Mouse (Mus musculus): ENCODE results near the gene Acap1.
"Not testable (repeated sequence)": the region's sequence is repeated elsewhere in the genome, so short reads cannot be mapped to it uniquely, and the experiment has no call there.

The Acap1 gene

DNA sequence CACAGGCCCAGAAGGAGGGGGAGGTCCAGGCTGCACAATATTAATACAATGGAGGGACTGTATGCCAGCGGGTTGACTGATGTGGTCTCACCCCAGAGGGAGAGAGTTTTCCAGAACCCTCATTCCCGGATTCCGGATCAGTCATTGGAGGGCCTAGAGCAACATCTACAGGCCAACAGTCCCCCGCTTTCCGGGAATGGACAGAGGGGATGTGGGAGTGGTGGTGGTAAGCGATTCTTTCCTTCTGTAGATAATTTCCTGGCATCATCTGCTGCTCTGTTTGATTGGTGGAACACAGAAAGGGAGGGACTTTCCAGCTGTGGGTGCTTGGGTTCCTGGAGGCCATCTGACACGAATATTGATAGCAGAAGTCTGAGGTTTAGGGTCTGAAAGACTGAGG, 19.2 kb downstream of the Acap1 start:
- peak; percentile 45 for DNase-seq (ENCODE audit: low read depth)

- no peak for DNase-seq (ENCODE audit: low read depth)
These were observed 22.9 kb downstream of the Acap1 start for GRCm38 (mm10) chr11:69872451-69872850.

DNA sequence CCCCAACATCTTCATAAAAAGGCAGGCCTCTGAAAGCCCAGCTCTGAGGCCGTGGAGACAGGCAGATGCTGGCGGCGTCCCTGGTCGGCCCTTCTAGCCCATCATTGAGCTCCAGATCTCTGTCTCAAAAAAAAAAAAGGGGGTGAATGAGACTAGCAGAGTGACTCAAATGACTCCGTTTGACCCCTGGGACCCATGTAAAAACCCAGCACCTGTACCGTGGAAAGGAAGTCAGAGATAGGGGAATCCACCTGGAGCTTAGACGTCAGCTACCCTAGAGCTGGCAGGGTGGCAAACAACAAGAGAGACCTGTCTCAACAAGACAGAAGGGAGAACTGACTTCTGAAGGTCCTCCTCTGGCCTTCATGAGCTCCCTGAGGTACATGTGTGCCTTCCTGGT, 23.5 kb downstream of the Acap1 start:
- DNase-seq (ENCODE audit: low read depth): no peak

- DNase-seq (ENCODE audit: low read depth): no peak
These were observed 24.9 kb downstream of the Acap1 start for GRCm38 (mm10) chr11:69870289-69871069.

DNA sequence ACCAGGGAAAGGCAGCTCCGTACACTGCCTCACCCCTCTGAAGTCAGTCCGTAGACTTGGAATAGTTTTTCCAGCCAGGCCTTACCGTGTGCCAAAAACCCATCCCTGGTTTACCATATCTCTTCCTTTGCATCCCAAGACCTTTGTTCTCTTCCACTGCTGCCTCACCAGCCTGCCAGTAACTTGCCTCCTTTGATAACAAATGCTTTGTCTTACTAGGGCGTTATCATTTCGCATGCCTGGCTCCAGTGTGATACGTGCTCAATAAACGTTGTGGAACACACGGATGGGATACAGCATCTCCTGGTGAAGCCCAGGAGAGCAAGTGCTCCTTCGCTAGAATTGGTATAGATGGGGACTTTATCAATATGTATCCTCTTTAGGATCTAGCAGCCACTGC, 28.0 kb downstream of the Acap1 start:
- no peak for DNase-seq (ENCODE audit: low read depth)

DNA sequence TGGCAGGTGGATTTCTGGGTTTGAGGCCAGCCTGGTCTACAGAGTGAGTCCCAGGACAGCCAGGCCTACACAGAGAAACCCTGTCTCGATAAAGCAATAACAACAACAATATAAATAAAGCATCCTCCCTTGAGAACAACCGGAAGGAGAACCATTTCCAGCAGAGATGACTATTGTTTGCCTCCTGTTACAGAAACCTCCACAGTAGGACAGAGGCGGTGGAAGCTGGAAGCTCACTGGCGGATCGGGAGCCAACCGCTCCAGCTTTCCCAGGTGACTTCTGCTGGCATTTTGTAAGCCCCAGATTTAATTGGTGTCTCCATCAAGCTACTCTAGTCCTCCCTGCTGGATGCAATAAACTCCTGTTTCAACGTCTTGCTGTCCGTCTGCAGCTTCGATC, 29.8 kb downstream of the Acap1 start:
- DNase-seq (ENCODE audit: low read depth): no peak

DNA sequence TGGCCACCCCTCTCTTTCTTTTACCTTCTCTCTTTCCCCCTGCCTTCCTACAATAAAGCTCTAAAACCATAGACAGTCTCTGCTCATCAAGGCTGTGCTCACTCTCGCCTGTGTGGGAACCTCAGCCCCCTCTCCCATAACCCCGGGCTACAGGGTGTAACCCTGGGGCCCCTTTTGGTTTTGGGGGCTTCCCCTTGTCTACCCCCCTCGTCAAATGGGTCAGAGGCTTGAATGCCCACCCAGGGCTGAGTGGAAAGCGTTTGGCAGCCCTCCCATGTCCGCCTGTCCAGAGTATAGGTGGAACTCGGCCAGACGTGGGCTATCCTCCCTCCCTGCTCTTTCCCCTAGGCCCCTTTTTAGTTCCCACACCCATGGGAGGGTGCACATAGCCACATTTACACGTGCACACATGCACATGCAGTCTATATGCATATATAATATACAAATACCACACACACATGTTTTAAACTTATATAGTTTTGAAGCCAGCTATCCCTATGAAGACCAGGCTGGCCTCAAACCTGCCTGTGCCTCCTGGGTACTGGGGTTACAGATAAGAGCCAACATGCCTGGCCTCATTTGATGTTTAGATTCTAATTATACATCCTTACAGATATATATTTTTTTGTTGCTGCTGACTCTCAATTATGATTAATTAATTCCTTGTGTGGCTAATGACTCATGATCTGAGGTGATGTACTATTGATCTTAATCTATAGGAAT, 31.0 kb downstream of the Acap1 start:
- no peak for DNase-seq (ENCODE audit: low read depth)

DNA sequence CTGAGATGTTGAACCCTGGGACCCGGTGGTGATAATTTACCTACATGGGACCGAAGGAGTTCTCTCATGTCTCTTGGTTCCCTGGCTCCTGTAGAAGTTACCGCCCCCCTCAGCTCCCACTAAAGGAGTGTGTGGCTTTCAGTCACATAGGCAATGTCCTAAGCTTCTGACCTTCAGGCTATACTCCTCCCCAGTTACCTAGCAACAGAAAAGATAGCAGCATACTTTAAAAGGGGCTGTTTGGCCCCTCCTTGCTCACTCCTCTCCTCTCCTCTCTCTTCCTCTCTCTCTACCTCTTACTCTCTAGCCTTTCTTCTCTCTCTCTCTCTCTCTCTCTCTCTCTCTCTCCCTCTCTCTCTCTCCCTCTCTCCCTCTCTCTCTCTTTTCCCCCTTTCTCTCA, 31.6 kb downstream of the Acap1 start:
- DNase-seq (ENCODE audit: low read depth): not testable (repeated sequence)

DNA sequence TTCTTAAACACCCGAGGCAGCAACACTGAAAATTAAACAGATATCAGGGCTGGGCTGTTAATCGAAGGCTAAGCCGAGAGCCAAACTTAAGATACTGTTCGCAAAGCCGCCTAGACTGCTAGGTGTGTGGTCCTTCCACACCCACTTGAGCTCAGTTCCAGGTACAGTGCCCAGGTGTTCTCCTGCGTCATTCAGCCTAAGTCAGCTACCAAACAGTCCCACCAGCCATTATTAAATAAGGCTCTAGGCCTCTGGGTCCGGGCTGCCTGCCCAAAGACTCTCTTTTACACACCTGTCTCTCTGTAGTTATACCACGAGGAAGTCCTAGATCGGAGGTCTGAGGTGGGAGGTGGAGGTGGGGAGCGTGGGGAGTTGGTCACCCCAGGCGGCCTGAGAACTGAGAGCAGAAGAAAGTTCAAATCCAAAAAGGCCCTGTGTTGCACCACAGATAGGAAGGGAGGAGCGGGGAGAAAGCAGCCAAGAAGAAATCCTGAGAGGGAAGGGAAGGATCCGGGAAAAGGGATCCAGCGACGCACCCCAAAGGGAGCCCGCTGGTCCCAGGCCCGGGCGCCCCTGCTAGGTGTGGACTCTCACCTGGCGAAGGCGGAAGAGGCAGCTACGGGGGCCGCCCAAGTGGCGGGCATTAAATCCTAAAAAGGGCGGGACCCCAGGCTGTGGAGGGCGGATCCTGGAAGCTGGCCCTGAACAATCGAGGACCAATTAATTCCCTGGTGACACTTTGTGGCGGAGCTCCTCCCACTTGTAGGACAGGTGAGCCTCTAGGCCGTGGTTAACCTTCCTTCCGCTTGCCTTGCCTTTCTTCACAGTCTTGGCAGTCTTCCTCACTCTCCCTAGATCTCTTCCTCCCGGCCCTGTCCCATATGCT, 37.0 kb downstream of the Acap1 start, which contains the start of gene Tnk1:
Tnk1 (minus strand) TSS at position 618 of the 886 bp plus-strand sequence.
- no peak for DNase-seq (ENCODE audit: low read depth)

DNA sequence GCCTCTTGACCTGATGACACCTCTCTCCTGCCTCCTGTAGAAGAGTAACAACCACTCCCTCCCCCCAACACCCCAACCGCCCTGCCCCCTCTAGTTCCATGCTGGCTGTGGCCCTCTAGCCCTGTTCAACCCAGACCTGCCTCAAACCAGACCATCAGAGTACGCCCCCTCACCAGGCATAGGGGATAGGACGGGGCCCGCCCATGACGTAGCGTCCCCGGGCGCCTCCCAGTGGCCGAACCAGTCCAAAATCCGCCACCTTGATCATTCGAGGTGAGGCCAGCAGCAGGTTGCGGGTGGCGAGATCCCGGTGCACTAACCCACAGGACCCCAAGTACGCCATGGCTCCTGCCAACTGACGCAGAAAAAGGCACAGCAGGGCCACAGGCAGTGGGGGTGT, 40.0 kb downstream of the Acap1 start:
- peak; percentile 54 for DNase-seq (ENCODE audit: low read depth)

DNA sequence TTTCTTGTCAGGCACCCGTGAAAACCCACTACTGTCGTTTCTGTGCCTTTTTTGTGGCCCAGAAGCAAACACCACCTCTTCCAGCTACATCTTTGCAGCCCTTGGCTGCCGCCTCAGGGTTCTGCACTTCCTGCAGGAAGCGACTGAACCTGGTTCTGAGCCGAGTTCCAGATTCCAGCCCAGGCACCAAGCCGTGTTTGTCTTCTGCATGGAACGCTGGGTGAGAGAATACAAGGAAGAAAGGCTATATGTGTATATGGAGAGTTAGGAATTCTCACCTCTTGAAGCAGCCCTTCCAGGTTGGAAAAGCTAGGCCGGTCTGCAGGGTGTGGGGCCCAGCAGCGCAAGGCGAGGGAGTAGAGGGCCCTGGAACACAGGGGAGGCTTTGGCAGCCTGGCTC, 40.7 kb downstream of the Acap1 start:
- peak; percentile 42 for DNase-seq (ENCODE audit: low read depth)

DNA sequence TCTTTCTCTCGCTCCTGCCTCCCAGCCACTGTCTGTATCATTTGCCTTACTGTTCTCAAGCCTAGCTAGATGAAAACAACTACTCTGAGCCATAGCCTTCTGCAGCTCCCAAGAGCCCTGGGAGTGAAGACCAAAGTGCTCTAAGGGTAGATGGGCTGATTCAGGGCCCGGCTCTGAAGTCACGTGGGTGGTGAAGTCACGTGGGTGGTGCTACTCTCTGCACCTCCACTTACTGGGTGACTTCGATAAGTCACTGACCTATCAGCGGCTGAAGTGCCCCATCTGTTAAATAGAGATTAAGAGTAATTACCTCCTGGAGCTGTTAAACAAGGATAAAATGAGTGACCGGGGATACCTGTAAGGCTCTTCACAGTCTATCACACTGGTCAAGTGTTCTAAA, 41.3 kb downstream of the Acap1 start:
- DNase-seq (ENCODE audit: low read depth): peak; percentile 43

- peak; percentile 51 for DNase-seq (ENCODE audit: low read depth)
These were observed 44.6 kb downstream of the Acap1 start for GRCm38 (mm10) chr11:69850754-69851153.

GRCm38 (mm10) chr11:69849884-69850283, 45.5 kb downstream of the Acap1 start:
- DNase-seq (ENCODE audit: low read depth): no peak

DNA sequence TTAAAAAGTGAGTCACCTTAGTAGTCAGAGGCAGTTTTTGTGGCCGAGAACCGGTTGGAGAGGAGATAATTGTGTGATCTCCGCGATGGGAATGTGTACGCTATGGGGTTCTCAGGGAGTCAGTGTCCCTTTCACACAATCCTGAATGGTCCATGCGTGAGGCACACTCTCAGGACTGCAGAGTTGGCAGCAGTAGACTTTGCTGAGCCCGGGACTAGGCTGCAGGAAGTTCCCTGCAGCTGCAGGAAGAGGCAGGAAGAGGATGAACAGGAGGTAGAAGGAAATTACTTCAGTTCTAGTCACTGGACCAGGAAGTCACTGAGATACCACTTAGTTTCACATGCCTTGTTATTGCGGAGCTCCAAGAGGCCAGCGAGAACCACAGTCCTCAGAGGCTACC, 46.2 kb downstream of the Acap1 start:
- DNase-seq (ENCODE audit: low read depth): no peak

DNA sequence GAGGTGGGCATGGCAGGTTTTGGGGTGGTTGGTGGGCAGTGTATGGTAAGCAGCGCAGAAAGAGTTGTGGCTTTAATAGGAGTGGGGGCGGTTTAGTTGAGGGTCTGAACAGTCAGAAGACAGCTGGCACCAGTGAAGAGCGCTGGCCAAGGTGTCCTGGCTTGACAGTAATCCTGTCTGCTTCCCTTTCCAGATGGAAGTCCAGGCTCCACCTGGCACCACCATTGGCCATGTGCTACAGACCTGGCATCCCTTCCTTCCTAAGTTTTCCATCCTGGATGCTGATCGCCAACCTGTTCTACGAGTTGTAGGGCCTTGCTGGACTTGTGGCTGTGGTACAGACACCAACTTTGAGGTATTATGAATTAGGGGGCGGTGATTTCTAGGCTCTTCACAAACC, 47.3 kb downstream of the Acap1 start:
- DNase-seq (ENCODE audit: low read depth): no peak

- DNase-seq (ENCODE audit: low read depth): no peak
These were observed 48.3 kb downstream of the Acap1 start for GRCm38 (mm10) chr11:69846738-69847688.

DNA sequence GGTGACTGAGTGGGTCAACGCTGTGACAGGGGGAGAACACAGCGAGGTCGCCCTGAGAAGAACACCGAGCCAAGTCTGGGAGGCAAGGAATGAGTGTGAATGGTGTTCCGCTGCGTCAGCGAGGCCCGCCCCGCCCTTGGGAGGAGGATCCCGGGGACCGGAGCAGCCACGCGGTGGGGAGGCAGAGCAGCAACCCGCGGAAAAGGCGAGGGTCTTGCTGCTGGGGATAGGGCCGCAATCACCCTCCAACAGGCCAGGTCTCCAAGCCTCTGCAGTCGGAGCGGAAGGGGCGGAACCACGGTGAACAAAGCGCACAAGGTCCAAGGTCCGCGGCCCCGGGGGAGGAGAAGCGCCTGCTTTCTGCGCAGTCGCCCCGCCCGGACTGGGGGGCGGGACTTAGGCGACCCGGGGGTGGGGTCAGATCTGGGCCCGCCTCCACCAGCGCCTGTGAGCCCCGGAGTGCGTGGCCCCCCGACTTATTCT, 49.1 kb downstream of the Acap1 start, which contains the start of gene Plscr3:
Plscr3 (plus strand) TSS at position 179 of the 483 bp plus-strand sequence.
- peak; percentile 88 for DNase-seq (ENCODE audit: low read depth)

DNA sequence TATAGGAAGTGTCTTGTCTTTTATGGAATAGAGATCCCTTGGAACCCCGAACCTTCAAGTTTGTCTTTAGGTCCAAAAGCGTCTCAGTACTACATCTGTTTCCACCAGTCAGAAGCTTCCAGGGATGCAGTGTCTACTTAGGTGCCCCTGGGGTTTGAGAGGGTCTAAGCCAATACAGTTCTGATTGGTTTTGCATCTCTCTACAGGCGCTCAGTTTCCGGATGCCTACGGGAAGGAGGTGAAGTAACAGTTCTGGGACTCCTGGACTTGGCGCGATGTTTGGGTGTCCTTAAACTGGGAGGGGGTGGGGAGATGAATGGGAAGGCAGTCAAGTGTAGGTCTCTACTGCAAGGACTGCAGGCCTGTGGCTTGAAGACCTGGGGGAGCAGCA, 56.6 kb downstream of the Acap1 start:
- DNase-seq (ENCODE audit: low read depth): no peak

GRCm38 (mm10) chr11:69837952-69838713, 57.2 kb downstream of the Acap1 start, which contains the start of gene Tmem256:
Gene Tmem256, plus strand, starts transcription at chr11:69838514.
- DNase-seq (ENCODE audit: low read depth): peak; percentile 95

Data from naive thymus-derived CD4-positive, alpha-beta T cell, adult 2 months (primary cell).